Mouse (Mus musculus) olfactory bulb, adult 2 months (tissue): ENCODE data around the gene Cacna1c.

Source experiments
- CTCF ChIP-seq: fragments of 200-500 bp; IDR thresholded peaks from 2 replicates; pipeline ENCODE4 v1.5.1; 2012; ENCODE audit warnings: low read depth, mild to moderate bottlenecking, low read length, moderate library complexity; ENCODE audit not compliant: insufficient read depth
- POLR2A ChIP-seq: fragments of 200-500 bp; IDR thresholded peaks from 2 replicates; pipeline ENCODE4 v1.6.1; 2012; ENCODE audit warnings: mild to moderate bottlenecking, low read depth, low read length, moderate library complexity; ENCODE audit not compliant: insufficient read depth

DNA sequence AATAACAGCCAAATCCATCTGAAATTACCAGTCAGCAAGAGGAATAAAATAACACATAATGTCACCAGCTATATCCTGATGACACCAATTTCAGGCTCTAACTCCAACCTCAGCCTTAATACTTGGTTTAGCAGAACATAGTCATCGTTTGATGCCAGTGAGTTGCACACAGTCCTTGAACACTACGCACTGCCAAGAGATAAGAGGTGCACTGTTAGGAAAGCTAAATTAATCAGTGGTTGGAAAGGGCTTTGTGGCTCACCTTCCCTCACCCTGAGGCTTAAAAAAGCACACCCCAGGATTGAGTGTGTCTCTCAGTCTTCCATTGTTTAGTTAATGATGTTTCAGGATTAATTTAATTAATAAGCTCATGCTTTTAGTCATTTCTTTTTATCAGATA, 16.0 kb downstream of the Cacna1c start:
- TF ChIP-seq CTCF (no peak), POLR2A (no peak)
